Mouse (Mus musculus): ENCODE results near the gene Trim40. TPM values are rescaled to one million over a fixed set of nuclear protein-coding genes. Genes with fewer than 3 reads are reported as not detected.

Gene Trim40
- polyA plus RNA-seq, 1 experiment from 2014 or later, result not detected

DNA sequence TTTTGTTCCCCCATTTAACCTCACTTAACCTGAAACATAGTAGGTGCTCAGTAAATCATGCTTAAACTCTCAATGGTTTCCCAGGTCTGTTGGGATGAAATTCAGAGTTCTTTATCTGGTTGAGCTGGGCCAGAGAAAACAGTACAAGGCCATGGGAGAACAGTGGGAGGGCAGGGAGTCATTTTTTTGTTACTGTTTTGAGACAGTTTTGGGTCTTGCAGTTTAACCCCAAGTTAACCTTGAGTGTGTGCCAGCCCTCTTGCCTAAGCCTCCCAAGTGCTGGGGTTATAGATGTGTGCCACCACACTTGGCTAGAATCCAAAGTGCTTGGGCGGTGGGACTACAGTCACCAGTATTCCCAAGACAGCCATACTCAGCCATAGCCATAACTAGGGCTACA lies 45.2 kb downstream of the Trim40 start:
- Histone ChIP-seq H3K4me1 (replicated peaks; ENCODE audit: insufficient read depth, low read length) (no peaks in the 10 kb centered on the region; the same call in 1 of the 2 replicates), H3K9me3 (replicated peaks; ENCODE audit: low read length) (no peaks in the 10 kb centered on the region), H3K4me2 (ENCODE audit: low read length) (no peak overlapping the region), H3K9ac (ENCODE audit: low read depth, low read length) (no peak overlapping the region), H3K27ac (no peak overlapping the region), H3K4me3 (replicated peaks; ENCODE audit: low read depth, low read length) (no peak overlapping the region), H3K36me3 (ENCODE audit: insufficient read depth, low read length) (no peaks in the 10 kb centered on the region), H3K27me3 (ENCODE audit: insufficient read depth, low read length) (no peaks in the 10 kb centered on the region)
- no peak for TF ChIP-seq CTCF (IDR thresholded peaks at IDR 0.05; ENCODE audit: low read depth)
- DNase-seq (ENCODE audit: low spot score) (no peak), ATAC-seq (replicated peaks; ENCODE audit: low FRiP score, low read depth) (no peak)
- WGBS, result 58% methylated on average over 1 of the region's 1 CpGs

DNA sequence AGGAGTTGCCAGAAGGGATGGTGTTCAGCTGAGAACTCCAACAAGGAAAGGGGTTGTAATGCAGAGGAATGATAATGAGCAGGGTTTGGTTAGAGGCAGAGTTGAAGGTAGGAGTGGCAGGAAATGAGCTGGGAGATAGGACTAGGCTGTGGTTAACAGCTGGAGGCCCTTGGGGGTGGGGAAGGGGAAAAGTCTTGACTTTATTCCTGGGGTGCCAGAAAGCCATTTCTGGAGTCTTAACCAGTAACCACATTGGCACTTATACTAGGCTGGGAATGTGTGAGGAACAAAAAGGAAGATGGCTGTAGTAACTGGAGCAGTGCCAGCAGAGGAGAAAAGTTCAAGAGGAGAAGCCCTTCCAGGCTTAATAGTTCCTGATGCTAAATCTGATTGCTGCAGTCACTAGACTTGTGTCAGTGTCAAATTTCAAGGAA lies 45.6 kb downstream of the Trim40 start:
- TF ChIP-seq CTCF (IDR thresholded peaks at IDR 0.05; ENCODE audit: low read depth), result no peak
- no peak overlapping the region for H3K27ac ChIP-seq
- no peak for ATAC-seq (replicated peaks; ENCODE audit: low FRiP score, low read depth)
- no peaks in the 10 kb centered on the region for H3K9me3 ChIP-seq (replicated peaks; ENCODE audit: low read length)
- no peak overlapping the region for H3K9ac ChIP-seq (ENCODE audit: low read depth, low read length)
- no peaks in the 10 kb centered on the region for H3K36me3 ChIP-seq (ENCODE audit: insufficient read depth, low read length)
- no peaks in the 10 kb centered on the region for H3K27me3 ChIP-seq (ENCODE audit: insufficient read depth, low read length)
- H3K4me2 ChIP-seq (ENCODE audit: low read length), result no peak overlapping the region
- H3K4me1 ChIP-seq (replicated peaks; ENCODE audit: insufficient read depth, low read length), result no peaks in the 10 kb centered on the region; the same call in 1 of the 2 replicates
- H3K4me3 ChIP-seq (replicated peaks; ENCODE audit: low read depth, low read length), result no peak overlapping the region
- no peak for DNase-seq (ENCODE audit: low spot score)

DNA sequence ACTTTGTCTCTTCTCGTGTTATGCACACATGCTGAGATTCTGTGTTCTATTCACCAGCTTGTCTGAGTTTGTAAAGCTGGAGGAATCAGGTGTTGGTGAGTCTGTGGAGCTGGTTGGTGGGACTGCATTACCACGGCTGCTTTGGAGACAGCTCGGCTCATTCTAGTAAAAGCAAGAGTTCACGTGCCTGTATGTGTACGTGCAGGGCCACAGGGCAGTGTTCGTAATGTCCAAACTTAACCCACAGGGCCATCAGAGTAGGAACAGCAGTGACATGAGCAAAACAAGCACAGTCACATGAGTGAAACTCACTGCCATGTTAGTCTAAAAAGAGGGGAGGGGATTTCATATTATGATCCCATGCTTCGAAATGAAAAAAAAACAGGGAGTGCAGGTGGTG lies 46.2 kb downstream of the Trim40 start:
- DNase-seq (ENCODE audit: low spot score) (no peak), ATAC-seq (replicated peaks; ENCODE audit: low FRiP score, low read depth) (no peak)
- Histone ChIP-seq H3K4me1 (replicated peaks; ENCODE audit: insufficient read depth, low read length) (no peaks in the 10 kb centered on the region; the same call in 1 of the 2 replicates), H3K27ac (no peak overlapping the region), H3K9me3 (replicated peaks; ENCODE audit: low read length) (no peaks in the 10 kb centered on the region), H3K4me2 (ENCODE audit: low read length) (no peak overlapping the region), H3K27me3 (ENCODE audit: insufficient read depth, low read length) (no peaks in the 10 kb centered on the region), H3K36me3 (ENCODE audit: insufficient read depth, low read length) (no peaks in the 10 kb centered on the region), H3K4me3 (replicated peaks; ENCODE audit: low read depth, low read length) (no peak overlapping the region), H3K9ac (ENCODE audit: low read depth, low read length) (no peak overlapping the region)
- WGBS, result 78% methylated on average over 7 of the region's 7 CpGs
- no peak for TF ChIP-seq CTCF (IDR thresholded peaks at IDR 0.05; ENCODE audit: low read depth)

DNA sequence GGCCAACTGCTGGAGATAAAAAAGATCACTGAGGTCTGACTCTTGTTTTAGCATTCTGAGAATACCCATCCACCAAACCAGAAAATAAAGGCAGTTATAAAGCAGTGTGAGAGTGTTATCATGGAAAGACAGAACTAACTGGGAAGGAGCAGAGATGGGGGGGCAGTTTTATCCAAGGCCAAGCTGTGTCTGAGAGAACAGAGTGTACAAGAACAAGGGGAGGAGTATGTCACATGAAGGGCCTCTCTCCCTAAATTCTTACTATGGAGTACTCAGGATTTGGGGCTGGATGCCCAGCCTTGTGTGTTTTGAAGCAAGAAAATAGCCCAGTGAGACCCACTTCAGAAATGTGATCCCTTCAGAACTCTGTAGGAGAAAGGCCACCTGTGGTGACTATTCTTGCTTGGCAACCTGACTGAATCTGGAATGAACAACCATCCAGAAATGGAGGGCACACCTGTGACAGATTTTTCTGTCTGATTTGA lies 48.9 kb downstream of the Trim40 start:
- Histone ChIP-seq H3K4me1 (replicated peaks; ENCODE audit: insufficient read depth, low read length) (peaks cover 3% of the 10 kb centered on the region; the same call in 1 of the 2 replicates), H3K4me3 (replicated peaks; ENCODE audit: low read depth, low read length) (no peak overlapping the region), H3K9me3 (replicated peaks; ENCODE audit: low read length) (no peaks in the 10 kb centered on the region), H3K36me3 (ENCODE audit: insufficient read depth, low read length) (no peaks in the 10 kb centered on the region), H3K27me3 (ENCODE audit: insufficient read depth, low read length) (no peaks in the 10 kb centered on the region), H3K27ac (no peak overlapping the region), H3K4me2 (ENCODE audit: low read length) (no peak overlapping the region), H3K9ac (ENCODE audit: low read depth, low read length) (no peak overlapping the region)
- no peak for DNase-seq (ENCODE audit: low spot score)
- TF ChIP-seq CTCF (IDR thresholded peaks at IDR 0.05; ENCODE audit: low read depth), result no peak
- no peak for ATAC-seq (replicated peaks; ENCODE audit: low FRiP score, low read depth)

DNA sequence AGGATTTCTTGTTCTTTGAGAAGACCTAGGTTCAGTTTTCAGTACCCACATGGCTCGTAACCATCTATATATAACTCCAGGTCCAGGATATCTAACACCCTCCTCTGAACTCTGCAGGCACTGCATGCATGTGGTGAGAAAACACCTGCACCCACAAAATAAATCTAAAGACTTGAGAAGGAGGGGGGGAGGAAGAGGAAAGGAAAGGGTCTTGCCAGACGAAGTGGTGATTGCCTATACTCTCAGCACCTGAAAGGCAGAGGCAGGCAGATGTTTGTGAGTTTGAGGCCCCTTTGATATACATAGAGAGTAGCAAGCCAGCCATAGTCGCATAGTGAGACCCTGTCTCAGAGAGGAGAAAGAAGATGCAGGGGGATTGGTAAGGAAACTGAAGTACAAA lies 50.0 kb downstream of the Trim40 start:
- DNase-seq (ENCODE audit: low spot score), result no peak
- Histone ChIP-seq H3K4me3 (replicated peaks; ENCODE audit: low read depth, low read length) (no peak overlapping the region), H3K4me2 (ENCODE audit: low read length) (no peak overlapping the region), H3K9ac (ENCODE audit: low read depth, low read length) (no peak overlapping the region), H3K36me3 (ENCODE audit: insufficient read depth, low read length) (no peaks in the 10 kb centered on the region), H3K27me3 (ENCODE audit: insufficient read depth, low read length) (no peaks in the 10 kb centered on the region), H3K27ac (no peak overlapping the region), H3K4me1 (replicated peaks; ENCODE audit: insufficient read depth, low read length) (peaks cover 3% of the 10 kb centered on the region; the same call in 1 of the 2 replicates), H3K9me3 (replicated peaks; ENCODE audit: low read length) (no peaks in the 10 kb centered on the region)
- no peak for TF ChIP-seq CTCF (IDR thresholded peaks at IDR 0.05; ENCODE audit: low read depth)
- ATAC-seq (replicated peaks; ENCODE audit: low FRiP score, low read depth), result no peak
- 75% methylated on average over 3 of the region's 3 CpGs for WGBS

DNA sequence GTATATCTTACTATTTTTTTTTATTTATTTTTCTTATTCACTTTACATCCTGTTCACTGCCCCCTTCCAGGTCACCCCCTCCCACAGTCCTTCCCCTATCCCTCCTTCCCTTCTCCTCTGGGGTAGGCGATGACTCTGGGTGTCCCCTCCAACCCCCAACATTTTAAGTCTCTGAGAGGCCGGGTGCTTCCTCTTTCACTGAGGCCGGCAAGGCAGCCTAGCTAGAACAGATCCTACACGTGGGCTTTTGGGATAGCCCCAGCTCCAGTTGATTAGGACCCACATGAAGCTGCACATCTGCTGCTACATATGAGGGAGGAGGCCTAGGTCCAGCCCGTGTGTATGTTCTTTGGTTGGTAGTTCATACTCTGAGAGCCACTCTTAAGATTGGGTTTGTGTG lies 50.9 kb downstream of the Trim40 start:
- Histone ChIP-seq H3K36me3 (ENCODE audit: insufficient read depth, low read length) (no peaks in the 10 kb centered on the region), H3K9me3 (replicated peaks; ENCODE audit: low read length) (no peaks in the 10 kb centered on the region), H3K9ac (ENCODE audit: low read depth, low read length) (no peak overlapping the region), H3K4me3 (replicated peaks; ENCODE audit: low read depth, low read length) (no peak overlapping the region), H3K4me2 (ENCODE audit: low read length) (no peak overlapping the region), H3K4me1 (replicated peaks; ENCODE audit: insufficient read depth, low read length) (peaks cover 3% of the 10 kb centered on the region; the same call in 1 of the 2 replicates), H3K27me3 (ENCODE audit: insufficient read depth, low read length) (no peaks in the 10 kb centered on the region), H3K27ac (no peak overlapping the region)
- ATAC-seq (replicated peaks; ENCODE audit: low FRiP score, low read depth) (no peak), DNase-seq (ENCODE audit: low spot score) (no peak)
- no peak for TF ChIP-seq CTCF (IDR thresholded peaks at IDR 0.05; ENCODE audit: low read depth)
- WGBS, result 82% methylated on average over 5 of the region's 5 CpGs
